Mouse (Mus musculus) heart, embryonic 14.5 days (tissue): ENCODE results near the gene Cdr2. TPM values are rescaled to one million over a fixed set of nuclear protein-coding genes. Genes with fewer than 3 reads are reported as not detected.
"Not testable (repeated sequence)": the region's sequence is repeated elsewhere in the genome, so short reads cannot be mapped to it uniquely, and the experiment has no call there.

Experiments
- ATAC-seq: fragments of 200-750 bp; cut with Nextera tagmentation; 2 replicates; pipeline ENCODE4 v1.8.0; 2017; ENCODE audit warnings: low read depth, moderate TSS enrichment; ENCODE audit not compliant: insufficient number of reproducible peaks, insufficient read depth, low FRiP score
- H3K27ac ChIP-seq, 2 experiments: fragments of 200-500 bp in 1 of 2; fragments of 300-500 bp in 1 of 2; sonication (generic) in 1 of 2; replicated peaks in 1 of 2; 2 replicates each; pipeline ENCODE4 v1.5.1; 2012 to 2014; ENCODE audit warnings: low read depth in 2 of 2, low read length in 2 of 2, control low read depth in 1 of 2, mild to moderate bottlenecking in 1 of 2, mixed read lengths in 1 of 2; ENCODE audit not compliant: control insufficient read depth in 1 of 2, insufficient read depth in 1 of 2
- H3K27me3 ChIP-seq: fragments of 300-500 bp; sonication (generic); 2 replicates; pipeline ENCODE4 v1.6.1; 2014; ENCODE audit warnings: mild to moderate bottlenecking, low read length, control low read depth; ENCODE audit not compliant: control insufficient read depth, insufficient read depth
- H3K36me3 ChIP-seq: fragments of 300-500 bp; sonication (generic); 2 replicates; pipeline ENCODE4 v1.6.1; 2014; ENCODE audit warnings: mild to moderate bottlenecking, control low read depth, low read length, mixed read lengths; ENCODE audit not compliant: control insufficient read depth, insufficient read depth
- H3K4me1 ChIP-seq, 2 experiments: fragments of 200-500 bp in 1 of 2; fragments of 300-500 bp in 1 of 2; sonication (generic) in 1 of 2; 2 replicates each; pipeline ENCODE4 v1.6.1; 2012 to 2014; ENCODE audit warnings: low read length in 2 of 2, control low read depth in 1 of 2, mixed read lengths in 1 of 2; ENCODE audit not compliant: control insufficient read depth in 2 of 2, insufficient read depth in 2 of 2
- H3K4me2 ChIP-seq: fragments of 300-500 bp; sonication (generic); 2 replicates; pipeline ENCODE4 v1.6.1; 2014; ENCODE audit warnings: mild to moderate bottlenecking, low read length
- H3K4me3 ChIP-seq, 2 experiments: fragments of 200-500 bp in 1 of 2; fragments of 300-500 bp in 1 of 2; sonication (generic) in 1 of 2; 2 replicates each; pipeline ENCODE4 v1.5.1; 2012 to 2014; ENCODE audit warnings: low read length in 2 of 2, mild to moderate bottlenecking in 2 of 2, control low read depth in 1 of 2, low read depth in 1 of 2, moderate library complexity in 1 of 2; ENCODE audit not compliant: control insufficient read depth in 1 of 2, insufficient read depth in 1 of 2
- H3K9ac ChIP-seq: fragments of 300-500 bp; sonication (generic); 2 replicates; pipeline ENCODE4 v1.6.1; 2014; ENCODE audit warnings: mild to moderate bottlenecking, low read length
- H3K9me3 ChIP-seq: fragments of 300-500 bp; sonication (generic); 2 replicates; pipeline ENCODE4 v1.6.1; 2016; ENCODE audit warnings: low read length, control low read depth; ENCODE audit not compliant: control insufficient read depth
- WGBS: fragments of 180-500 bp; shearing (Covaris S2); extraction: QIAGEN DNeasy Blood & Tissue Kit; methylation state at CpG from one replicate; pipeline ENCODE4 v1.1.7; 2014; 5-methylcytosine and 5-hydroxymethylcytosine counted together
- polyA plus RNA-seq: library from polyadenylated mRNA; unstranded; fragments of >200 nt; fragmentation: Nextera tagmentation; extraction: Ambion mirVana; gene quantifications from 2 replicates; pipeline ENCODE4 v1.2.1, GENCODE M21; 2014

The Cdr2 gene
- polyA plus RNA-seq, 1 experiment from 2014 or later: 12.8 TPM

- Histone ChIP-seq H3K27ac (no peak overlapping the region), H3K27me3 (no peaks in the 10 kb centered on the region), H3K9ac (no peak overlapping the region), H3K4me3 (no peak overlapping the region), H3K4me1 (peaks cover 4 to 13% of the 10 kb centered on the region in 2 experiments), H3K4me2 (no peak overlapping the region), H3K36me3 (peaks cover 16% of the 10 kb centered on the region), H3K9me3 (no peaks in the 10 kb centered on the region)
- ATAC-seq: no peak
- 64% methylated on average over 7 of the region's 7 CpGs for WGBS
These were observed 12.9 kb downstream of the Cdr2 start for GRCm38 (mm10) chr7:120969221-120969620.

- Histone ChIP-seq H3K9me3 (no peaks in the 10 kb centered on the region), H3K4me2 (no peak overlapping the region), H3K36me3 (peaks cover 33% of the 10 kb centered on the region), H3K9ac (no peak overlapping the region), H3K4me3 (no peak overlapping the region), H3K4me1 (no peaks in the 10 kb centered on the region), H3K27ac (no peak overlapping the region), H3K27me3 (no peaks in the 10 kb centered on the region)
- WGBS: 73% methylated on average over 5 of the region's 5 CpGs
- ATAC-seq: no peak
These were observed 19.0 kb downstream of the Cdr2 start for GRCm38 (mm10) chr7:120963126-120963525.

- no peak for ATAC-seq
- Histone ChIP-seq H3K4me3 (no peak overlapping the region), H3K4me2 (no peak overlapping the region), H3K27ac (no peak overlapping the region), H3K36me3 (peaks cover 40% of the 10 kb centered on the region), H3K9me3 (no peaks in the 10 kb centered on the region), H3K9ac (no peak overlapping the region), H3K27me3 (no peaks in the 10 kb centered on the region), H3K4me1 (no peaks in the 10 kb centered on the region)
- WGBS: 65% methylated on average over 3 of the region's 3 CpGs
These were observed 20.2 kb downstream of the Cdr2 start for GRCm38 (mm10) chr7:120961893-120962292.

- Histone ChIP-seq H3K4me1 (no peaks in the 10 kb centered on the region), H3K27ac (no peak overlapping the region), H3K36me3 (peaks cover 49% of the 10 kb centered on the region), H3K27me3 (no peaks in the 10 kb centered on the region), H3K4me2 (no peak overlapping the region), H3K4me3 (no peak overlapping the region), H3K9ac (no peak overlapping the region), H3K9me3 (no peaks in the 10 kb centered on the region)
- ATAC-seq: no peak
- 80% methylated on average over 6 of the region's 6 CpGs for WGBS
These were observed 21.5 kb downstream of the Cdr2 start for GRCm38 (mm10) chr7:120960601-120961000.

GRCm38 (mm10) chr7:120960116-120960515 lies 22.0 kb downstream of the Cdr2 start:
- Histone ChIP-seq H3K4me1 (no peaks in the 10 kb centered on the region), H3K4me2 (no peak overlapping the region), H3K9ac (no peak overlapping the region), H3K4me3 (no peak overlapping the region), H3K9me3 (no peaks in the 10 kb centered on the region), H3K27ac (no peak overlapping the region), H3K27me3 (no peaks in the 10 kb centered on the region), H3K36me3 (peaks cover 49% of the 10 kb centered on the region)
- no peak for ATAC-seq
- 81% methylated on average over 2 of the region's 2 CpGs for WGBS

GRCm38 (mm10) chr7:120953591-120953990 lies 28.5 kb downstream of the Cdr2 start:
- not testable (repeated sequence) for H3K4me2 ChIP-seq, H3K9me3 ChIP-seq, H3K4me1 ChIP-seq, H3K9ac ChIP-seq, ATAC-seq, H3K4me3 ChIP-seq, H3K27ac ChIP-seq, H3K27me3 ChIP-seq
- H3K36me3 ChIP-seq: peaks cover 42% of the 10 kb centered on the region
- 85% methylated on average over 7 of the region's 7 CpGs for WGBS

GRCm38 (mm10) chr7:120943936-120944509 lies 38.1 kb downstream of the Cdr2 start:
- H3K27ac ChIP-seq: no peak overlapping the region
- H3K4me3 ChIP-seq: no peak overlapping the region
- no peaks in the 10 kb centered on the region for H3K4me1 ChIP-seq
- no peak overlapping the region for H3K9ac ChIP-seq
- H3K27me3 ChIP-seq: no peaks in the 10 kb centered on the region
- no peaks in the 10 kb centered on the region for H3K9me3 ChIP-seq
- no peak overlapping the region for H3K4me2 ChIP-seq
- ATAC-seq: no peak
- 65% methylated on average over 7 of the region's 8 CpGs for WGBS
- peaks cover 85% of the 10 kb centered on the region for H3K36me3 ChIP-seq

GRCm38 (mm10) chr7:120942506-120942905 lies 39.6 kb downstream of the Cdr2 start:
- H3K27ac ChIP-seq: no peak overlapping the region
- WGBS: 65% methylated on average over 1 of the region's 1 CpGs

More at GRCm38 (mm10) chr7:120942506-120942905, 39.6 kb downstream of the Cdr2 start:
- Histone ChIP-seq H3K4me2 (no peak overlapping the region), H3K36me3 (peaks cover 87% of the 10 kb centered on the region), H3K4me3 (no peak overlapping the region), H3K9me3 (no peaks in the 10 kb centered on the region), H3K27me3 (no peaks in the 10 kb centered on the region), H3K4me1 (no peaks in the 10 kb centered on the region), H3K9ac (no peak overlapping the region)
- no peak for ATAC-seq
